Mouse (Mus musculus) ovary, postnatal 14 days (tissue): Measurements from ENCODE around the gene Clec5a.
"Not testable (repeated sequence)": the region's sequence is repeated elsewhere in the genome, so short reads cannot be mapped to it uniquely, and the experiment has no call there.

Experiments
- DNase-seq: peaks from one replicate; pipeline ENCODE4 v3.0.0; 2022; ENCODE audit warnings: low spot score

Gene Clec5a

DNA sequence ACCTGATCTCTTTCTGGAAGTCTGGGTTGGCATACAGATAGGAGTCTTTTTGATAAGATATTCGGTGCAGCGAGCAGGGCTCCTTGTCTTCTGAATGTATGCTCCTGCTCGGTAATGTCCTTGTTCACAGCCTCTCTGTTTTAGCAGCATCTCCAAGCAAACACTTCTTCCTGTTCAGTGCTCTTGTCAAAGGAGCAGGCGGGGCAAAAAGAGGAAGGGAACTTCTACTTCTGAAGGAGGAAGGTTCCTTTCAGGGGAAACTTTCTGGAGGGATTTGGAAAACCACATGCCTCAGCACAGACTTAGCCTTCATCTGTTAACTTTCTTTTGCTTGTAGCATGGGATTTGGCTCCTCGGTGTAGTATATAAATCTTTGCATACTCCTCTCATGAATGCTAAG lies at the start of gene Clec5a:
Gene Clec5a (minus strand): TSS at position 177 of the 400 bp plus-strand sequence.
- no peak for DNase-seq

GRCm38 (mm10) chr6:40634640-40635071 lies 49.0 kb upstream of the Clec5a start:
- no peak for DNase-seq

GRCm38 (mm10) chr6:40628406-40629000 lies 42.9 kb upstream of the Clec5a start, which contains the start of gene Mgam:
TSS of gene Mgam (plus strand) at chr6:40628831.
- no peak for DNase-seq

DNA sequence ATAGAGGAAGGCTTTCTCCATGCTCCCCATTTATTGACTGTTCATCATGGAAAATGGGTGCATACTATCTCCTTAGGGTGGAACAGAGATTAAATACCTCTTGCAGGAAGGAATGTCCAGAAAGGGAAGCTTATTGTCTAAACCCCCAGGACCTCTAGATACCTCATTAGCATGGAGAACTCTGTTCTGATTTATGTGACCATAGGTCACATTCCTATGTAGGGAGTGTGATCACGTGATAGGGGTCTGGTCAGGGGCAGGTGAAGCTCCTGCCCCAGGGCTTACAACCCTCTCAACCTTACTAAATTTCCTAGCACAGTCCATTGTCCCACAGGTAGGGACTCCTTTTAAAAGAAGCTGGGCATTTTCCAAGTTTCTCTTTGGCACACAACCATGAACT lies 40.5 kb upstream of the Clec5a start:
- no peak for DNase-seq

- DNase-seq, result peak; percentile 54
These were observed 32.3 kb upstream of the Clec5a start for GRCm38 (mm10) chr6:40617965-40618364.

- DNase-seq, result no peak
These were observed 27.7 kb upstream of the Clec5a start, which contains the start of gene Tas2r138 for GRCm38 (mm10) chr6:40613260-40613852. TSS of gene Tas2r138 (minus strand) at chr6:40613310.

- DNase-seq, result no peak
These were observed 24.6 kb upstream of the Clec5a start for GRCm38 (mm10) chr6:40610244-40610643.

- DNase-seq, result no peak
These were observed 21.8 kb upstream of the Clec5a start for GRCm38 (mm10) chr6:40607431-40607830.

GRCm38 (mm10) chr6:40598546-40598945 lies 12.9 kb upstream of the Clec5a start:
- not testable (repeated sequence) for DNase-seq

GRCm38 (mm10) chr6:40594804-40595550 lies 9.4 kb upstream of the Clec5a start:
- no peak for DNase-seq

DNA sequence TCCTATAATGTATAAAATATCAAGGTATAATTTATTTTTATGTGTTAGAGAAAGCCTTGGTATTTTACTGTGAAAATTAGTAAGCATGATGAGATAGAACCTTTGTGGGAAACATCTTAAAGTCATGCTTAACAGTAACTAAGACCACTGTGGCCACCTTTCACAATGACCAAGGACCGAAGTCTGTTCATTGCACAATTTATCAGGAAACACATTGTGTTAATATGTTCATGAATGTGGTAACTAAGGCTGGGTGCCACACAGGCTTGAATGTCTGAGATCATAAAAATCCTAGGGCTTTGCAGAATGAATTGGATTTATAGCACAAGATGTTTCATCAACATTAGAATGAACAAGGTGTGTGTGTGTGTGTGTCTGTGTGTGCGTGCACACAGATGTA lies 2.7 kb upstream of the Clec5a start:
- no peak for DNase-seq

- no peak for DNase-seq
These were observed 1.3 kb downstream of the Clec5a start for GRCm38 (mm10) chr6:40584336-40584735.

GRCm38 (mm10) chr6:40576305-40576704 lies 9.3 kb downstream of the Clec5a start:
- no peak for DNase-seq

- DNase-seq, result no peak
These were observed 12.0 kb downstream of the Clec5a start for GRCm38 (mm10) chr6:40573618-40574017.

GRCm38 (mm10) chr6:40569187-40569586 lies 16.4 kb downstream of the Clec5a start, which contains the start of gene Olfr460:
TSS of gene Olfr460 (plus strand) at chr6:40569487.
- DNase-seq, result no peak

GRCm38 (mm10) chr6:40554950-40555349 lies 30.7 kb downstream of the Clec5a start, which contains the start of gene Olfr461:
TSS of gene Olfr461 (minus strand) at chr6:40555050.
- no peak for DNase-seq

- no peak for DNase-seq
These were observed 40.9 kb downstream of the Clec5a start for GRCm38 (mm10) chr6:40544690-40545089.
